Mouse (Mus musculus): ENCODE measurements around the gene Dhx30. TPM values are rescaled to one million over a fixed set of nuclear protein-coding genes. Genes with fewer than 3 reads are reported as not detected.
"Not testable (repeated sequence)": the region's sequence is repeated elsewhere in the genome, so short reads cannot be mapped to it uniquely, and the experiment has no call there.

The Dhx30 gene
- polyA plus RNA-seq, 1 experiment = 159 TPM

GRCm38 (mm10) chr9:110139119-110139518, 21.5 kb upstream of the Dhx30 start:
- H3K36me3 ChIP-seq (ENCODE audit: control insufficient read depth, insufficient read depth, low read length) = peaks cover 31% of the 10 kb centered on the region
- H3K4me1 ChIP-seq (replicated peaks; ENCODE audit: control insufficient read depth, insufficient read depth, low read length) = no peaks in the 10 kb centered on the region
- no peaks in the 10 kb centered on the region for H3K27me3 ChIP-seq (ENCODE audit: control insufficient read depth, insufficient read depth, low read length)
- no peak overlapping the region for H3K4me3 ChIP-seq (ENCODE audit: control insufficient read depth, insufficient read depth, low read length)
- TF ChIP-seq POLR2A (IDR thresholded peaks at IDR 0.05; ENCODE audit: control insufficient read depth, extremely low read depth, insufficient read depth, low read length, poor library complexity) (no peak), CTCF (IDR thresholded peaks at IDR 0.05; ENCODE audit: borderline replicate concordance, control insufficient read depth, extremely low read depth, insufficient read depth, low read length, poor library complexity) (no peak)
- H3K27ac ChIP-seq (ENCODE audit: control insufficient read depth, insufficient read depth, low read length) = no peak overlapping the region
- 64% methylated on average over 4 of the region's 4 CpGs for WGBS
- DNase-seq = no peak

DNA sequence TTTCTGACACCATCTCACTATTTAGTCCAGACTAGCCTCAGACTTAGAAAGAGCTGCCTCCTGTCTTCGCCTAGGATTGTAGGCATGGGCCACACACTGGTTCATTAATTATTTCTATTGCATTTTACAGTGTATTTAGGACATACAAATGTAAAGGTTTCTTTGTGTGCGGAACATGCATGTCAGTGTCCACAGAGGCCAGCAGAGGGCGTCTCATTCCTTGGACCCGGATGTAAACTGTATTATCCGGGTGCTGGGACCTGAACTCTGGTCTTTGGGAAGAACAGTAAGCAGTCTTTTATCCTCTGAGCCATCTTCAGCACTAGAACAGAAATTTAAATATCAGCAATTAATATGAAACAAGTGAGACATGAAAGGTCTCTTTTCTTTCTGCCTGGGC, 16.5 kb upstream of the Dhx30 start:
- TF ChIP-seq POLR2A (IDR thresholded peaks at IDR 0.05; ENCODE audit: control insufficient read depth, extremely low read depth, insufficient read depth, low read length, poor library complexity) (no peak), CTCF (IDR thresholded peaks at IDR 0.05; ENCODE audit: borderline replicate concordance, control insufficient read depth, extremely low read depth, insufficient read depth, low read length, poor library complexity) (no peak)
- Histone ChIP-seq H3K27me3 (ENCODE audit: control insufficient read depth, insufficient read depth, low read length) (no peaks in the 10 kb centered on the region), H3K27ac (ENCODE audit: control insufficient read depth, insufficient read depth, low read length) (no peak overlapping the region), H3K36me3 (ENCODE audit: control insufficient read depth, insufficient read depth, low read length) (peaks cover 13% of the 10 kb centered on the region), H3K4me1 (replicated peaks; ENCODE audit: control insufficient read depth, insufficient read depth, low read length) (no peaks in the 10 kb centered on the region), H3K4me3 (ENCODE audit: control insufficient read depth, insufficient read depth, low read length) (no peak overlapping the region)
- 81% methylated on average over 5 of the region's 5 CpGs for WGBS
- no peak for DNase-seq

DNA sequence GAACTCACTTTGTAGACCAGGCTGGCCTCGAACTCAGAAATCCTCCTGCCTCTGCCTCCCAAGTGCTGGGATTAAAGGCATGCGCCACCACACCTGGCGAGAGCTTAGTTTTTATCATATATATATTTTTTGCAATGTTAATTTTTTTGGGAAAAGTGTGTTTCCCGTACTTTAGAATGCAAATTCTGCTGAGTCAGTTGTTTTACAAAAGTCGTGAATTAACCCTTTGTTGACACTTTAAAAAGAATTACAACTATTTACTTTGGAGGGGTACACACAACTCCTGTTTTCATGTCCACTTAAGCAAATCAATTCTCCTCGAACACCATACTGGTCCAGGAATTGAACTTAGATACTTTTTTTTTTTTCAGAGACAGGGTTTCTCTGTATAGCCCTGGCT, 15.3 kb upstream of the Dhx30 start:
- WGBS = 48% methylated on average over 6 of the region's 6 CpGs
- DNase-seq = no peak
- Histone ChIP-seq H3K4me3 (ENCODE audit: control insufficient read depth, insufficient read depth, low read length) (no peak overlapping the region), H3K27ac (ENCODE audit: control insufficient read depth, insufficient read depth, low read length) (no peak overlapping the region), H3K4me1 (replicated peaks; ENCODE audit: control insufficient read depth, insufficient read depth, low read length) (no peaks in the 10 kb centered on the region), H3K27me3 (ENCODE audit: control insufficient read depth, insufficient read depth, low read length) (no peaks in the 10 kb centered on the region), H3K36me3 (ENCODE audit: control insufficient read depth, insufficient read depth, low read length) (peaks cover 13% of the 10 kb centered on the region)
- no peak for TF ChIP-seq CTCF (IDR thresholded peaks at IDR 0.05; ENCODE audit: borderline replicate concordance, control insufficient read depth, extremely low read depth, insufficient read depth, low read length, poor library complexity)
- TF ChIP-seq POLR2A (IDR thresholded peaks at IDR 0.05; ENCODE audit: control insufficient read depth, extremely low read depth, insufficient read depth, low read length, poor library complexity) = no peak

GRCm38 (mm10) chr9:110132201-110132605, 14.6 kb upstream of the Dhx30 start:
- no peak overlapping the region for H3K27ac ChIP-seq (ENCODE audit: control insufficient read depth, insufficient read depth, low read length)
- peak overlapping the region; percentile 69 for H3K4me3 ChIP-seq (ENCODE audit: control insufficient read depth, insufficient read depth, low read length)
- TF ChIP-seq POLR2A (IDR thresholded peaks at IDR 0.05; ENCODE audit: control insufficient read depth, extremely low read depth, insufficient read depth, low read length, poor library complexity) (no peak), CTCF (IDR thresholded peaks at IDR 0.05; ENCODE audit: borderline replicate concordance, control insufficient read depth, extremely low read depth, insufficient read depth, low read length, poor library complexity) (no peak)
- H3K4me1 ChIP-seq (replicated peaks; ENCODE audit: control insufficient read depth, insufficient read depth, low read length) = no peaks in the 10 kb centered on the region
- H3K36me3 ChIP-seq (ENCODE audit: control insufficient read depth, insufficient read depth, low read length) = peaks cover 13% of the 10 kb centered on the region
- WGBS = under 1% methylated on average over 36 of the region's 38 CpGs
- no peaks in the 10 kb centered on the region for H3K27me3 ChIP-seq (ENCODE audit: control insufficient read depth, insufficient read depth, low read length)
- DNase-seq = no peak

DNA sequence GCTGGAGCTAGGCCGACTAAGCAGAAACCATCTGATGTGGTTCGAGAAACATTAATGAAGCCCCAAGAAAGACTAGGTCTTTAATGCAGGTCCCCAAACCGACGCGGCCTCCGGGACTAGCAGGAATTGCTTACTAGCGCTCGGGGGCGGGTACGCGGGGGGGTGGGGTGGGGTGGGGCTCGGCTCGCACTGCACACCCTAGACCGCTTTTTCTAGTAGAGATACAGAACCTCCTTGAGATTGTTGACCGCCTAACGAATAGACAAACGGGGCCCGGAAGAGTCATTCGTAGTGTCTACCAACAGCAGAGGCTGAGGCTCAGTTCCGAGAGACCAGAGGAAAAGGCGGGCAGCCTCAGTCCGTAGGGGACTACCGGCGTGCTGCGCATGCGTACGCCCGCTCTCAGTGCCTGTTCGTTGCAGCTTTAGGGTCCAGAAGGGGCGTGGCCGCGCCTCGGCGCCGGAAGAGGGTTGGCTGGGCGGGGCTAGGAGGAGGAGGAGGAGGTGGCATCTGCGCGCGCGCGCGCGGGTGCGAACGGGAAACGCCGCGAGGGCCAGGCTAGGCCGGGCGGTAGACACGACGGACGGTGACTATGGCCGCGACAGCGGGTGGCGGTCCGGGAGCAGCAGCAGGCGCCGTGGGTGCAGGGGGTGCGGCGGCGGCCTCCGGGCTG, 14.0 kb upstream of the Dhx30 start:
- peak; percentile 100 for DNase-seq
- no peaks in the 10 kb centered on the region for H3K27me3 ChIP-seq (ENCODE audit: control insufficient read depth, insufficient read depth, low read length)
- under 1% methylated on average over 64 of the region's 64 CpGs for whole genome bisulfite sequencing
- H3K4me1 ChIP-seq (replicated peaks; ENCODE audit: control insufficient read depth, insufficient read depth, low read length) = no peaks in the 10 kb centered on the region
- H3K36me3 ChIP-seq (ENCODE audit: control insufficient read depth, insufficient read depth, low read length) = peaks cover 11% of the 10 kb centered on the region
- peak overlapping the region; percentile 77 for H3K27ac ChIP-seq (ENCODE audit: control insufficient read depth, insufficient read depth, low read length)
- TF ChIP-seq POLR2A (IDR thresholded peaks at IDR 0.05; ENCODE audit: control insufficient read depth, extremely low read depth, insufficient read depth, low read length, poor library complexity) (peak; percentile 96), CTCF (IDR thresholded peaks at IDR 0.05; ENCODE audit: borderline replicate concordance, control insufficient read depth, extremely low read depth, insufficient read depth, low read length, poor library complexity) (0 out of 2 replicates have a peak, but pooled peaks have one; percentile 53)
- peak overlapping the region; percentile 69 for H3K4me3 ChIP-seq (ENCODE audit: control insufficient read depth, insufficient read depth, low read length)

- WGBS = 27% methylated on average over 10 of the region's 10 CpGs
- Histone ChIP-seq H3K36me3 (ENCODE audit: control insufficient read depth, insufficient read depth, low read length) (peaks cover 6% of the 10 kb centered on the region; the same call in 1 of the 2 replicates), H3K4me3 (ENCODE audit: control insufficient read depth, insufficient read depth, low read length) (peak overlapping the region; percentile 48; the same call in 1 of the 2 replicates), H3K4me1 (replicated peaks; ENCODE audit: control insufficient read depth, insufficient read depth, low read length) (no peaks in the 10 kb centered on the region), H3K27ac (ENCODE audit: control insufficient read depth, insufficient read depth, low read length) (peak overlapping the region; percentile 77), H3K27me3 (ENCODE audit: control insufficient read depth, insufficient read depth, low read length) (no peaks in the 10 kb centered on the region)
- no peak for TF ChIP-seq CTCF (IDR thresholded peaks at IDR 0.05; ENCODE audit: borderline replicate concordance, control insufficient read depth, extremely low read depth, insufficient read depth, low read length, poor library complexity)
- TF ChIP-seq POLR2A (IDR thresholded peaks at IDR 0.05; ENCODE audit: control insufficient read depth, extremely low read depth, insufficient read depth, low read length, poor library complexity) = no peak
- DNase-seq = peak; percentile 3
Observed at GRCm38 (mm10) chr9:110130896-110131524, 13.4 kb upstream of the Dhx30 start.

DNA sequence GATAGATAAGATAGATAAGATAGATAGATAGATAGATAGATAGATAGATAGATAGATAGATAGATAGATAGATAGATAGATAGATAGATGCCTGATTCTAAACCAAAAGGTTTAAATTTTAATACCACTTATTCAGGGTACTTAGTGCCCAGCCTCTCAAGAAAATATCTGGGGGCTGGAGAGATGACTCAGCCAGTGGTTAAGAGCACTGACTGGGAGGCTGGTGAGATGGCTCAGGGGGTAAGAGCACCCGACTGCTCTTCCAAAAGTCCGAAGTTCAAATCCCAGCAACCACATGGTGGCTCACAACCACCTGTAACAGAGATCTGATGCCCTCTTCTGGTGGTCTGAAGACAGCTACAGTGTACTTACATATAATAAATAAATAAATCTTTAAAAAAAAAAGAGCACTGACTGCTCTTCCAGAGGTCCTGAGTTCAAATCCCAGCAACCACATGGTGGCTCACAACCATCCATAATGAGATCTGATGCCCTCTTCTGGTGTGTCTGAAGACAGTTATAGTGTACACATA, 6.4 kb upstream of the Dhx30 start:
- not testable (repeated sequence) for DNase-seq; H3K27me3 ChIP-seq (ENCODE audit: control insufficient read depth, insufficient read depth, low read length); H3K4me3 ChIP-seq (ENCODE audit: control insufficient read depth, insufficient read depth, low read length)

More for the DNA sequence above, 6.4 kb upstream of the Dhx30 start:
- H3K4me1 ChIP-seq (replicated peaks; ENCODE audit: control insufficient read depth, insufficient read depth, low read length); H3K36me3 ChIP-seq (ENCODE audit: control insufficient read depth, insufficient read depth, low read length); H3K27ac ChIP-seq (ENCODE audit: control insufficient read depth, insufficient read depth, low read length): not testable (repeated sequence)
- WGBS = 70% methylated on average over 2 of the region's 2 CpGs

Data from thymus, adult 2 months (tissue).